Mouse (Mus musculus) cerebellum, postnatal 4 days (tissue): ENCODE results near the gene Tmem266.

Experiments
- DNase-seq, 2 experiments: peaks; one replicate each; pipeline ENCODE4 v3.0.0; 2022; ENCODE audit warnings: low spot score in 2 of 2, mixed read lengths in 1 of 2

Tmem266 gene

DNA sequence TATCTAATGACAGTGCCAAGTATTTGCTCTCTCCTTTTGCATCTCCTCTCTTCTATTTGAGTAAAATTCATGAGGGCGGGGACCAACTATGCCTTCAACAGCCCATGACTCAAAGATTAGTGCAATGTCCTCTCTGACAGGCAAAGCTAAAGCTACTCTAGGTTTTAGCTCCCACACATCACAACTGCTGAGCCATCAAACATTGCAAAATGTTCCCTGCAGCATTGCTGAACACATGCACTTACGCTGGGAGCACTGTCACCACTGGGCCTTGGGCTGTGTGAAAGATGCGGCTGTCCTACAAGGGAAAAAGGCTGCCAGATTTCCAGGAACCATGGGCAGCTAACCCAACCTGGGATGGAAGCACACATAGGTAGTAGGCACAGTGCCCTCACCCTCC is 124.7 kb downstream of the Tmem266 start:
- no peak for DNase-seq

DNA sequence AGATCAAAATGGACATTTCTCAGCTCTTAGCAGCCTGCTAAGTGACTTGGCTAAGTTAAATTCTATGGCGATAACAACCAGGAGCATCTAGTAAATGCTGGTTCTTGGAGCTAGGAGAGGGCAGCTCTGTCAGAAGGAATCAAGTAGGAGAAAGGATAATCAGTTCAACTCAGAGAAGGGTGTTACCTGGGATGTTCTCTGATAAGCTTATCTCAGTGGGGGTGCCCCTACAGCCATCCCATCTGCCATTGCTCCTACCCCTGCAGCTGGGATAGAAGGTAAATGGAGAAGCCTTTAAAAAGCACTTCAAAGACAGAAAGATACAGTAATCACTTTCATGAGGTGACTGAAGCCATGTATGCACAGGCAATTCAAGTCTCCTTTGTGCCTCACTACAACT is 126.2 kb downstream of the Tmem266 start:
- no peak for DNase-seq

DNA sequence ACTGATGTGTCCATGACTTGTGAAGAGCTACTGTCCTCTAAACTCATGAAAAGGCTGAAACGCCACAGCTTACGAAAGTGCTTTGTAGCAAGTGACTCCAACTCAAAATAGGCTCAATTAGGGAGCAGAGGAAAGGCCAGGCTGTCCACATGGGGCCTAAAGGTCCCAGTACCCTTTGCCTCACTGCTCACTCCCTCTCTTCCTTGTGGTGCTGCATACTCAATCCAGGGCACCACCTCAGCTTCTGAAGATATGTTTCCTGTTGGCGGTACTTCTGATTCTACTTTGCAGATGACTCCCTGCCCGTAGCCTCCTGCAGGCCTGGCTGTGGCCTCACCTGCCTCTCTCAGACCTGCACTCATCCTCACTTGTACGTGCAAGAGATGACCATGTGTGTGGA is 126.7 kb downstream of the Tmem266 start:
- no peak for DNase-seq

DNA sequence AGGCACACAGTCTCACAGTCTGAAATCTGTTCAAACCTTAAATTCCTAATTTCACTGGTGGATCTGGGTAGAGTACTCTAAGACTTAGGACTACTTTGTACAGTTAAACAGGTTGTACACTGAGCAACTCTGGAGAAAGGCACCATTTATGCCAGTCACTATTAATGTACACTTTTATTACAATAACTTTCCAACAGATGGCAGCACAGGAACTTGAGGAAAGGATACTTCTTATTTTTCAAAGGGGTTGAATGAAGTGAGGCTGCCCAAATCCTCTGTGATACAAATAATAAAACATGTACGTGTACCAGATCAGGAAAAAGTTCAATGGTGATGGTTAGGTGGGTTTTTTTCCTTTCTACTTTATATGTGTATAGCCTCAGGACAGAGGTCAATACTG is 141.7 kb downstream of the Tmem266 start:
- DNase-seq: no peak

DNA sequence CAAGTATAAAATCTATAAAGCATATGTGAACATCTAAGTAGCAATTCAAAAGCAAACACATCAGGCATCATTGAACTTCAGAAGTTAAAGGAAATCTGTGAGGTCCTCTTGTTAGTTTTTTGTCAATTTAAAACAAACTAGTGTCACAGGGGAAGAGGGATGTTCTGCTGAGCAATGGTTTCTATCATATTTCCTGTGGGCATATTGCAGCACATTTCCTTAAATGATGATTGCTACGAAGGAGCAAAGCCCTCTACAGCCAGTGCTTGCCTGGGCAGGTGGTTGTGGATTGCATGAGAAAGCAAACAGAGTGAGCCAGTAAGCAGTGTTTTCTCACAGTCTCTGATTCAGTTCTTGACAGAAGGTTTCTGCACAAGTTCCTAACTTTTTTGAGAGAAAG is 149.4 kb downstream of the Tmem266 start:
- no peak for DNase-seq

DNA sequence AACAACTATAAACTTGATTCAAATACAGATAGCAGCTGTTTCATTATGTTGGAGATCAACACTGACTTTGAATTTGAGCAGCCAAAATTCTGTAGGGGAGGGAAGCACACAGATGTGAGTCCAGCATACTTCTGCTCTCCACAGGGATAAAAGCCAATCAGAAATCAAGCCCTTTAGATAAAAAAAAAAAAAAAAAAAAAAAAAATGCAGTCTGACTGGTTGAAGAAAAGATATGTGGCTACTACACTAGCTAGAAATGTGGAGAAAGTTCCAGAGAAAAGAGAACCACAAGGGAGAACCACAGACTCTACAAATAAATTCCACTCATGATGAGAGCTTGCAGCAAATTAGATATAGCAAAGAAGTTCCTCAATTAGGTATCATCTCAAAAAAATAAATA is 152.0 kb downstream of the Tmem266 start:
- DNase-seq: no peak

DNA sequence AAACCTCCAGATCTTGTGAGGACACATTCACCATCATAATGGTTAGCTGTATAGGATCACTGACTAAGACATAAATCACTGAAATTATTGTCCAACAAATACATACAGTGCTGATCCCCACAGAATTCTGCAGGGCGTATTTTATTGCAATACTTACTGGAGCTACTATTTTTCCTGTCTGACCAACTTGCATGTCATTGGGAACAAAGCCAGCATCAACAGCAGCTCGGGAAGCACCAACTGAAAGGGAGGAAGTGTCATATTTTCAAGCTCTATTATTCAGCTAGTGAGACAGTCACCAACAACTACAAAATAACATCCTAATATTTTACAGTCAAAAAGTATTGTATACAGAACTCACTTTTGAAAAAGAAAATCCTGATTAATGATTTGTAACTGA is 155.4 kb downstream of the Tmem266 start:
- DNase-seq: no peak
